Mouse (Mus musculus): ENCODE data around the gene Negr1.

The Negr1 gene

GRCm38 (mm10) chr3:157209386-157209785 lies 647.8 kb downstream of the Negr1 start:
- no peak for DNase-seq (ENCODE audit: low spot score in 2 of 2)

- no peak for DNase-seq (ENCODE audit: low spot score in 2 of 2)
These were observed 654.5 kb downstream of the Negr1 start for GRCm38 (mm10) chr3:157215937-157216719.

DNA sequence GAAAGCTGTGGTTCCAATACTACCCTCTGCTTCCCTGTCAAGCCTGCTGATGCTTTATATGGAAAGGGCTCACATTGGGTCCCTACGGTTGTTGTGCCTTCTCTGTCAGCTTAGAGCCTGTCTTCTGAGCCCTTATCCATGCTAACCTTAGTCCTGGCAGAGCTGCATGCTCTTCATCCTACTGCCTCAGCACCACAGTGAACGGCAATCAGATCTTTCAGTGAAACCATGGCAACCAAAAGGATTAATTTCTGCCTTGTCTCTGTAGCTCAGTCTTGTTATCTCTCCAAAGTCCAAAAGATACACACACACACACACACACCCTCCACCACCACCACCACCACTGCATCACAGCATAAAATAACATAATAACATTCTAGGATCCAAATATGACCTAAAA lies 656.2 kb downstream of the Negr1 start:
- no peak for DNase-seq (ENCODE audit: low spot score in 2 of 2)

- DNase-seq (ENCODE audit: low spot score in 2 of 2) = no peak
These were observed 663.3 kb downstream of the Negr1 start for GRCm38 (mm10) chr3:157224920-157225319.

DNA sequence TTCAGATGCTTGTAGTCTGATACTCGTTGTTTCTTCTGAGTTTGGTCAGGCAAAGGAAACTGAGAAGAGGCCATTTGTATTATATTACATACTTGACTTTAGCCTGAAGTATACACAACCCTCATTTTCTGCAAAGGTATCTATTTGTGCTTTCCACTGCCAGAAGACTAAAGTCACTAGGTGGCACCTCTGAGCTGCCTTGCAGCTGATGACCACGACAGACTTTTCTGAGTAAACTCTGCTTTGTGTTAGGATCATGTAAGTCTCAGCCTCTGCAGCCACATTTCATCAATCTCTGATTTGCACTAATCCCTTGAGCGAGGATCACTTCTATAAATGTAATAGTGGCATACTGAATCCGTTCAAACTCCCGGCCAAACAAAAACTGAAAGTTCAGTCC lies 671.1 kb downstream of the Negr1 start:
- peak; percentile 60 to 65 for DNase-seq (ENCODE audit: low spot score in 2 of 2)

DNA sequence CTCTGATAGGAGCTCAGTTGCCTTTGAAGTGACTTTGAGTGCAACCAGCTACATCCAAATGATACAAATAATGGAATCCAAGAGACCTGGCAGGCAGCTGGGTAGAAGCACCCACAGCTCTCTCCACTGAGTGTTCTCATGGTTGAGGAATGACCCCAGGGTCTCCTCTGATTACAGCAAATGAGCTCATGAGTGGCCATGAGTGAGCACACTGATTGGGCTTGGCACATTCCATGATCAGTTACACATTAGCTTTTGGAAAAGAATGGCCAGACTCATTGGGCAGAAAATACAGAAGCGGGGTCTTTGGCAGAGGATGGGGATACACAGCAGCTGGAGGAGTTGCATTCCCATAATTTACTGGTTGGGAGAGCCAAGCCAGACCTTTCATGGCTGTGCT lies 678.6 kb downstream of the Negr1 start:
- no peak for DNase-seq (ENCODE audit: low spot score in 2 of 2)

DNA sequence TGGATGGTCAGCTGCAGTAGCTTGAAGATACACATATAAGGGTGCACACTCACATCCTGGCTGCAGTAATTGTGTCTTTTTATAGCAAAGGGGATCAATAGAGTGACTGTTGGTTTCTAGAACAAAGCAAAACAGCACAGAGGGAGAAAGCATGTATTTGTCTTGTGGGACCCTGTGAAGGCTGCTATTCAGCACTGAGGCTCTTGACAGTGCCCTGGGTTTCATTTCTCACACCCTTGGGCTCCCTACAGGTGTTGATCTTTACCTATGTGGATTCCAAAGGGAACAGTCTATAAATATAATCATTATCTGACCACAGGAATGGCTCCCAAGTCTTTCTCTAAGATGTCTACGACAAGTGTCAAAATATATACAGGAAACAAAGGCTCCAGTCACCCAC lies 693.9 kb downstream of the Negr1 start:
- no peak for DNase-seq (ENCODE audit: low spot score in 2 of 2)

DNA sequence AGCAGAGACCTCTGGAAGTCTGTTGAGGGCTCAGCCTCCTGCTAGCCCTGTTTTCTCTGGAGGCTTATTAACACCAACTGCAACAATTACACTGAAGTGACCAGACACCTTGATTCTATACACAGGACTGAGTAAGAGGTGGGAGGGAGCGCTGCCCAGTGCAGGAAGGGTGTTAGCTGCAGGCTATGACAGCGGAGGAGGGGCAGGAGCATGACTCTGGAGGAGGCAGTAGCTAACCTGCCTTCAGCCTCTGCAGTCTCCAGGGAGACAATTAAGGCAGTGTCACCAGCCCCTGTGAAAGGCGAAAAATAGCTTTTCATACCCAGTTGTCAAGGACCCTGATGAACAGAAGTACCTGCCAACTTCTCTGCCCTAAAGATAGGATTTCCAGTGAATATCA lies 694.3 kb downstream of the Negr1 start:
- peak; percentile 23 to 29 for DNase-seq (ENCODE audit: low spot score in 2 of 2)

- no peak for DNase-seq (ENCODE audit: low spot score in 2 of 2)
These were observed 707.1 kb downstream of the Negr1 start for GRCm38 (mm10) chr3:157268742-157269141.

DNA sequence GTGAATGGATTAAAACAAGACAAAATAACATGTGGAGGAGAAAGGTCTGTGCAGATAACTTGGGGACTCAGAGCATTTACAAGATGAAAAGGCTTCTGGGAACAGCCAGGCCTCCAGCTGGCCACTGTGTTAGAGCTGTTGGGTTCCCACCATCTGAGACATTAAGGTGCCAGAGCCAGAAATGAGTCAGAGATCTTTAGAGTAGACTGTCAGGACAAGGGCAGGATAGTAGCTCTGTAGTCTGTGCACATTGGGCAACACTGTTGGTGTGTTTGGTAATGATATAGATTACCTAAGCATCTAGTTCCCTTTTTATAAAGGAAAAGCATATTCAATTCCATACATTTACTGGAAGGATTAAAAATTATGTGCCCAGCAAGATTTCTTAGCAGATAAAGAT lies 710.8 kb downstream of the Negr1 start:
- DNase-seq (ENCODE audit: low spot score in 2 of 2) = no peak

- no peak for DNase-seq (ENCODE audit: low spot score in 2 of 2)
These were observed 712.5 kb downstream of the Negr1 start for GRCm38 (mm10) chr3:157274143-157274542.

DNA sequence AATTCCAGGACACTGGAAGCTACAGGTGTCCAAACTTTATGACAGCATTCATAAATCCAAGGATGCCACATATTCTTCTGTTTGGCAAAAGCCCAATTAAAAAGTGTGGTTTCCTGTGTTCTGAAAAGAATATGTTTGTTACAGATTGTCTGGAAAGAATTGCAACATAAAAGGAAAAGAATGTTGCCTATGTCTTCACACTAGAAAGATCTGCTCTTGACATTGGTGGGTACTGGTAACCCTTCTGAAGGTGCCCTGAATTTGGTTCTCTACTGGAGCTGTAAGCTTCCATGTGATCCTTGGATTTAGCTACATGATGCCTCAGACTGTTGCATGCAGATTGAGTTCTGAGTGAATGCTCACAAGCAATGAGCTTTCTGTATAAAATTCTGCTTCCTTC lies 718.1 kb downstream of the Negr1 start:
- DNase-seq (ENCODE audit: low spot score in 2 of 2) = no peak

DNA sequence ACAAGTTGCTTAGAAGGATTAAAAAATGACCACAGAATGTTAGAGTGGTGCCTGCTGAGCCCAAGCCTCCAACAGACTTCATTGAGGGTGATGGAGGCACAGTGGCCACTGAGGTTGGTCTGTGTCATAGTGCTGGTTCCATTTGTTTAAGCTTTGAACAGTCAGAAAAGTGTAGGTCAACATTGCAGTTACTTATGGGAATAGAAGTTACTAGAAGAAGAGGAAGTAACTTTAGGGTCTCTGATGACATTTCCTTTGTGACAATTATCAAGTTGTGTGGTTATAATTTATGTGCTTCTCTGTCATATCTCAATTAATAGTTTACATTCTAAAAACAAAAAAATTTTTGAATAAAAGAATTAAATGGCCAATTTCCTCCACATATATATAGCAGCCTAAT lies 719.7 kb downstream of the Negr1 start:
- DNase-seq (ENCODE audit: low spot score in 2 of 2) = no peak

- DNase-seq (ENCODE audit: low spot score in 2 of 2) = no peak
These were observed 729.7 kb downstream of the Negr1 start for GRCm38 (mm10) chr3:157291286-157291685.

DNA sequence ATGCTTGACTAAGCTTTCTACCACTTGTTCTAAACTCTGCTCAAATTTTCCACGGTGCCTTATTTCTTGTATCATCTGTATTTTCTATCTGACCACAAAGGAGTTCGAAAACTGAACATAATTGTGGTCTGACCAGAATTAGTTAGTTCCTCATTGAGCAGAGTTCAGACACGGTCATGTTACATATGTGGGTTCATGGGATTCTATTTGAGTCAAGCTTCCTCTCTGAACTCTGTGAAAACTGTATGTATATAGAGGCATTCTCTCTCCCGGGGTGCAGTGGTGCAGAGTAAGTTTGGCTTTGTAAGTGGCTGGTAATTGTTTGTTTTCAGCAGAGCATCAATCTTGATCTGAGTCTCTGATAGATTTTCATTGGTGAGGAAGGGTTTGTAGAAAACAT lies 735.6 kb downstream of the Negr1 start:
- no peak for DNase-seq (ENCODE audit: low spot score in 2 of 2)

DNA sequence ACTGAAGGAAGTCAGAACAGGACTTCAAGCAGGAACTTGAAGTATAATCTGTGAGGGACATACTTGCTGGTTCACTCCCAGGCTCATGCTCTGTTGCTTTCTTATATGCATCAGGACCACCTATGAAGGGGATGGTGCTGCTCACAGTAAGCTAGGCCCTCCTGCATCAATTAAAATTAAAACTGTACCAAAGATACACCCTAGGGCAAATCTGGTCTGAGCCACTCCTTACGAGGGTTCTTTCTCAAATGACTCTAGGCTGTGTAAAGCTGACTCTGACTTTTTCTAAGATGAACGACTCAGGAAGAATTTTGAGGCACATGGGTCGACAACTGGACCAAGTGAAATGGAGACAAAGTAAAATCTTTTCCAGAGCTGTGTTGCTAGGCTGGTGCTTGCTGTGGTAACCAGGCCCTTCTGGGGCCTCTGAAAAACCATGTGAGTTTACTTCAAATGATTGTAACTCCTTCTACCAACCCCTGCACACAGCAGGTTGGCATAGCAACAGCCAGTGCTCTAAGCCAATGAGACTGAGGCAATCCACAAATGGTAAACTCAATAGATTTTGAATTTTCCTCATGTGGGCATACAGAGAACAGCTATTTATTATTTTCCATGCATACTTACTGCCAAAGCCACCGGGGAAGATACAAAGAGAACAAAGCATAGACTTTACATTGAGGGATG lies 742.0 kb downstream of the Negr1 start:
- no peak for DNase-seq (ENCODE audit: low spot score in 2 of 2)

- DNase-seq (ENCODE audit: low spot score in 2 of 2) = no peak
These were observed 759.5 kb downstream of the Negr1 start for GRCm38 (mm10) chr3:157321081-157321573.

DNA sequence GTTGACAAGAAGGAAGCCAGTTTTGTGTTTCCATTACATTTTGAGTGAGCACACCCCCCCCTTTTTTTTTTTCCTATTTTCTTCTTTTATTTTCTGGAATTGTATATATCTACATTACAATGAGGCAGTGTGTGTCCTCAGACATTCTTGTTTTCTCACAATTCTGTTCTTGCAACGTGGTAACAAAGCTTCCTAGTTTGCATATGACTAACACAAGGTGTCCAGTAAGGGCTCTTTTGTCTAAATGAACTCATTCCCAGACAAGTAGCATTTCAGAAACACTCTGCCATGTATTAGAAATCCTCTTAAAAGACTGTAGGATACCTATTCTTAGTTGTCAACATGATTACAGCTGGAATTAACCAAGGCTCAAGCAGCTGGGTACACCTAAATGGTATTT lies 760.2 kb downstream of the Negr1 start:
- no peak for DNase-seq (ENCODE audit: low spot score in 2 of 2)

DNA sequence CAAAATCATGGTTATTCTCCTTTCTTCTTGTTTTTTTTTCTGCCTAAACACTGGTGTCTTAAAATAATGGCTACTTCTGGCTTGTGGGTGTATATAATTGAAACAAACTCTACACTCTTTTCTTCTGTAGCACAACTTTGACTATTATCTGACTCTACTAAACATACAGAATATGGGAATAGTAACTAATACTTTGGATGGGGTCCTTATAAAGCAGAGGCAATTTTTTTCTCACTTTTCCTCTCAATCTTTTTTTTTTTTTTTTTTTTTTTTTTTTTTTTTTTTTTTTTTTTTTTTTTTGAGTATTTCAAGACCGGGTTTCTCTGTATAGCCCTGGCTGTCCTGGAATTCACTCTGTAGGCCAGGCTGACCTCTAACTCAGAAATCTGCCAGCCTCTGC lies 772.6 kb downstream of the Negr1 start:
- DNase-seq (ENCODE audit: low spot score in 2 of 2) = no peak

GRCm38 (mm10) chr3:157349480-157349879 lies 787.9 kb downstream of the Negr1 start:
- DNase-seq (ENCODE audit: low spot score in 2 of 2) = no peak

DNA sequence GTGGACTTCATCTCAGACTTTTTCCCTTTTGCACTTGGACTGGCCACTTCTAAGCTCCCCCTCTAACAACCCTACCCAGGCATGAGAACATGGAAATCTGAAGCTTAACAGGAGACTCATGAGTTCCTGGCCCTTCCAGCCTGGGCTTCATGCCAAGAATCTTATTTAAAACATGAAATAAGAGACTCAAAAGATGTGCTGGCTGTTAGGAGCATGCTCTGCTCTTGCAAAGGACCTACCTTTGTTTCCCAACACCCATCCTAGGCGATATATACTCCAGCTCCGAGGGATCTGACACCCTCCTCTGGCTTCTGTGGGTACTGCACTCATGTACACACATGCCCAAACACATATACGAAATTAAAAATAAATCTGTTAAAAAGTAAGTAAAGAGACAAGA lies 797.3 kb downstream of the Negr1 start:
- DNase-seq (ENCODE audit: low spot score in 2 of 2) = no peak

- no peak for DNase-seq (ENCODE audit: low spot score in 2 of 2)
These were observed 798.2 kb downstream of the Negr1 start for GRCm38 (mm10) chr3:157359840-157360239.

All from right cerebral cortex, adult 2 months (tissue).